Mouse (Mus musculus): ENCODE measurements at regions not wholly inside any gene's neighbourhood (a gene's known extent, or its start where the extent isn't known, plus 50 kb on each side); places are given as distances from the start of the nearest gene placed in this dataset.
A peak's percentile ranks its signal among the peaks of the same experiment; 100 is the strongest.

GRCm38 (mm10) chr15:96865932-96866331 is 166.4 kb upstream of the Slc38a2 start:
- no peaks in the 10 kb centered on the region for H3K36me3 ChIP-seq (ENCODE audit: control insufficient read depth, insufficient read depth, low read length, poor library complexity, severe bottlenecking)
- DNase-seq (ENCODE audit: low read depth, low spot score), result no peak
- no peaks in the 10 kb centered on the region for H3K27me3 ChIP-seq (ENCODE audit: control insufficient read depth, insufficient read depth, low read length, poor library complexity, severe bottlenecking)

- no peaks in the 10 kb centered on the region for H3K36me3 ChIP-seq (ENCODE audit: control insufficient read depth, insufficient read depth, low read length, poor library complexity, severe bottlenecking)
- DNase-seq (ENCODE audit: low read depth, low spot score), result no peak
- H3K27me3 ChIP-seq (ENCODE audit: control insufficient read depth, insufficient read depth, low read length, poor library complexity, severe bottlenecking), result no peaks in the 10 kb centered on the region
Measured at GRCm38 (mm10) chr15:96857709-96858108, 158.2 kb upstream of the Slc38a2 start.

- Histone ChIP-seq H3K27me3 (ENCODE audit: control insufficient read depth, insufficient read depth, low read length, poor library complexity, severe bottlenecking) (no peaks in the 10 kb centered on the region), H3K36me3 (ENCODE audit: control insufficient read depth, insufficient read depth, low read length, poor library complexity, severe bottlenecking) (no peaks in the 10 kb centered on the region)
- DNase-seq (ENCODE audit: low read depth, low spot score), result no peak
Measured at GRCm38 (mm10) chr15:96851970-96852768, 152.6 kb upstream of the Slc38a2 start.

GRCm38 (mm10) chr15:96848150-96848549 is 148.6 kb upstream of the Slc38a2 start:
- peak; percentile 54 for DNase-seq (ENCODE audit: low read depth, low spot score)
- Histone ChIP-seq H3K36me3 (ENCODE audit: control insufficient read depth, insufficient read depth, low read length, poor library complexity, severe bottlenecking) (no peaks in the 10 kb centered on the region), H3K27me3 (ENCODE audit: control insufficient read depth, insufficient read depth, low read length, poor library complexity, severe bottlenecking) (no peaks in the 10 kb centered on the region)

- DNase-seq (ENCODE audit: low read depth, low spot score), result no peak
- H3K27me3 ChIP-seq (ENCODE audit: control insufficient read depth, insufficient read depth, low read length, poor library complexity, severe bottlenecking), result no peaks in the 10 kb centered on the region
- no peaks in the 10 kb centered on the region for H3K36me3 ChIP-seq (ENCODE audit: control insufficient read depth, insufficient read depth, low read length, poor library complexity, severe bottlenecking)
Measured at GRCm38 (mm10) chr15:96845221-96845620, 145.7 kb upstream of the Slc38a2 start.

- H3K27me3 ChIP-seq (ENCODE audit: control insufficient read depth, insufficient read depth, low read length, poor library complexity, severe bottlenecking), result no peaks in the 10 kb centered on the region
- no peak for DNase-seq (ENCODE audit: low read depth, low spot score)
- no peaks in the 10 kb centered on the region for H3K36me3 ChIP-seq (ENCODE audit: control insufficient read depth, insufficient read depth, low read length, poor library complexity, severe bottlenecking)
Measured at GRCm38 (mm10) chr15:96844290-96844689, 144.8 kb upstream of the Slc38a2 start.

DNA sequence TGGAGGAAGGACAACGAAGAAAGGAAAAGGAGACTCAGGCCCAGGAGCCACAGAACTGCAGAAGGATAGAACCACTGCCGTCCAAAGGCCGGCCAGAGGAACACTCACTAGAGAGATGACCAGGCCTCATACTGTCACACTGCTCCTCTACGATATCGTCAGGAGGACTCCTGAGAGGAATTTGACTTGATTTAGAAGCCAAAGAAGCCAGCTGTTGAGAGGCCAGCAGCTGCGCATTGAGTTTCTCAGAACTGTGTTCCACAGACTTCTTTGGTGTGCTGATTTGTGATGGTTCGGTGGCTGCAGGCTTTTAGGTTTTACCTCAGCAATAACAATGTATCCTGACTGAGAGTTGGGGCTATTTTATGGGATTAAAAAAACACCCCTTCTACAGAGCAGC is 144.1 kb upstream of the Slc38a2 start:
- Histone ChIP-seq H3K36me3 (ENCODE audit: control insufficient read depth, insufficient read depth, low read length, poor library complexity, severe bottlenecking) (no peaks in the 10 kb centered on the region), H3K27me3 (ENCODE audit: control insufficient read depth, insufficient read depth, low read length, poor library complexity, severe bottlenecking) (no peaks in the 10 kb centered on the region)
- no peak for DNase-seq (ENCODE audit: low read depth, low spot score)

GRCm38 (mm10) chr15:96842881-96843280 is 143.4 kb upstream of the Slc38a2 start:
- Histone ChIP-seq H3K36me3 (ENCODE audit: control insufficient read depth, insufficient read depth, low read length, poor library complexity, severe bottlenecking) (no peaks in the 10 kb centered on the region), H3K27me3 (ENCODE audit: control insufficient read depth, insufficient read depth, low read length, poor library complexity, severe bottlenecking) (no peaks in the 10 kb centered on the region)
- no peak for DNase-seq (ENCODE audit: low read depth, low spot score)

DNA sequence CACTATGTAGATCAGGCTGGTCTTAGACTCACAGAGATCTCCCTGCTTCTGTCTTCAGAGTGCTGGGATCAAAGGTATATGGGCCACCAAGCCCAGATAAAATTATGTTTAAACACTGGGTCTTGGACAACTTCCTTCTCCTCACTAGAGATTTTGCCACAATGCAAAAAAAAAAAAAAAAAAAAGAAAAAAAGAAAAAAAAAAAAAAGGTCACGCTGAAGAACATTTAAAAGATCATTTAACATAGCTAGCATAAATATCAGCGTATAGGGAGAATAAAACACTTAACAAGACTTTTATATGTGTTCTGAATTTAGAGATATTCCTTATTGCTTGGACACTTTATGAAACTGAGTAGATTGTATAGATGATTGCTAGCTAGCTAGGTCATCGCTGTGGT is 137.1 kb upstream of the Slc38a2 start:
- DNase-seq (ENCODE audit: low read depth, low spot score), result no peak
- Histone ChIP-seq H3K27me3 (ENCODE audit: control insufficient read depth, insufficient read depth, low read length, poor library complexity, severe bottlenecking) (no peaks in the 10 kb centered on the region), H3K36me3 (ENCODE audit: control insufficient read depth, insufficient read depth, low read length, poor library complexity, severe bottlenecking) (no peaks in the 10 kb centered on the region)

DNA sequence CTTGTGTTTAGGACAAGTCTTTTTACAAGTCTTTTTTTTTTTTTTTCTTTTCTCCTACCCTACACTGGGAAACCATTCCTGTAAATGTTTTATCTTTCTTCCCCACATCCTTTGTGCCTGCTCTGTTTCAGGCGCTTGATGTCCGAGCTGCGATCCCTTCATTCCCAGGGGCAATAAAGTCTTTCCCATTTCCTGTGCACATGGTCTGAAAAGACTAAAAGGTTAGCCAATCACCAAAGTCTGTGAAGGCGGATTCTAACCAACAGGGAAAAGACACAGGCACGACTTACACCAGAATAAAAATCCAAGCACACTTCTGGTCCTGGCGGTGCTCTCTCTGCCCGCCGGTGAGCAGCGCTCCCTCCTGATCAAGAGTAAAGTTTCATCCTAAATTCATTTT is 135.3 kb upstream of the Slc38a2 start:
- no peaks in the 10 kb centered on the region for H3K36me3 ChIP-seq (ENCODE audit: control insufficient read depth, insufficient read depth, low read length, poor library complexity, severe bottlenecking)
- no peaks in the 10 kb centered on the region for H3K27me3 ChIP-seq (ENCODE audit: control insufficient read depth, insufficient read depth, low read length, poor library complexity, severe bottlenecking)
- no peak for DNase-seq (ENCODE audit: low read depth, low spot score)

DNA sequence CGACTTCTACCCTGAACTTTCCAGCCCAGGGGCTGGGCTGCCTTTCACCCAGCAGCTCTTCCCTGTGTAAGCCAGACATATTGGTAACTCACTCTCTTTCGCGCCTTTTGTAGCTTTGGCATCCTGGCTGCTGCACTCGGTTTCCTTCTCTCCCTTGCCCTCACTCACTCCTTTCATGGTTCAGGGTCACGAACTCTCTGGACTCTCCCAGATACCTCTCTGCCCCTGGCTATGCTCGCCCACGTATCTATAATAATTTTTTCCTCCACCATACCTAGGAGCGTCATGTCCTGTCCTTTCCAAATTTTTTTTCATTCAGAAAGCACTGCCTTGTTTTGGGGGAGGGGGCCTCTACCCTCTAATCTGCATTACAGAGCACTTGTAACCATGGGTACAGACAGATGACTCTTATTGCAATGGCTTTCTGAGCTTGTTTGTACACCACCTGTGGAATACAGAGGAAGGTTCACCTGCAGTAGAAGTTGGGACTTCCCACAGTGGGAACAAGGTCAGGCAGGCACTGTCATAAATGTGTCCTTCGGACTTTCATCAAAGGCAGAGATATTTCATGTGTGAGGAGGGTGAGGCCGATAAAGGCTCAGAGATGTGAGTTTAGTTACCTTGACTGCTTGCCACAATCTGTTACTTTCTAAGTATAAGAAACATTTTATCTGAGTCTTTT is 134.8 kb upstream of the Slc38a2 start:
- H3K27me3 ChIP-seq (ENCODE audit: control insufficient read depth, insufficient read depth, low read length, poor library complexity, severe bottlenecking), result no peaks in the 10 kb centered on the region
- no peaks in the 10 kb centered on the region for H3K36me3 ChIP-seq (ENCODE audit: control insufficient read depth, insufficient read depth, low read length, poor library complexity, severe bottlenecking)
- no peak for DNase-seq (ENCODE audit: low read depth, low spot score)

DNA sequence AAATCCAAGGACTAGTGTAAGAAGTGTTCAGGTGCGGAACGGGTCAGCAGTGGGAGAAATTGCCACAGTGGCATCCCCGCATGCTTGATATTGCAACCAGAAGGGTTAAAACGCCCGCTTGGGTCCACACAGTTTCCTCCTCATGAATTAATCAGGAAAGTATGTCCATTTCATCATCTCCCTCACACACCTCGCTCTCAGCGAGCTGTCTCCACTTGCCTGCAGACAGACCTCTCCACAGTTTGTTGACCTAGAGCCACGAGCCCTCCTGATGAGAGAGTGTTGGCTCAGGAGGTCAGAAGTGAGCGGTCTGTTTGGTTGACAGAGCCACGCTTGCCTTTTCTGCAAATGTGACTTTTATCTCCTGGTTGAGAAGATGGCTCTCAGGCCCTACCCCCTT is 132.9 kb upstream of the Slc38a2 start:
- no peaks in the 10 kb centered on the region for H3K27me3 ChIP-seq (ENCODE audit: control insufficient read depth, insufficient read depth, low read length, poor library complexity, severe bottlenecking)
- H3K36me3 ChIP-seq (ENCODE audit: control insufficient read depth, insufficient read depth, low read length, poor library complexity, severe bottlenecking), result no peaks in the 10 kb centered on the region
- DNase-seq (ENCODE audit: low read depth, low spot score), result no peak

DNA sequence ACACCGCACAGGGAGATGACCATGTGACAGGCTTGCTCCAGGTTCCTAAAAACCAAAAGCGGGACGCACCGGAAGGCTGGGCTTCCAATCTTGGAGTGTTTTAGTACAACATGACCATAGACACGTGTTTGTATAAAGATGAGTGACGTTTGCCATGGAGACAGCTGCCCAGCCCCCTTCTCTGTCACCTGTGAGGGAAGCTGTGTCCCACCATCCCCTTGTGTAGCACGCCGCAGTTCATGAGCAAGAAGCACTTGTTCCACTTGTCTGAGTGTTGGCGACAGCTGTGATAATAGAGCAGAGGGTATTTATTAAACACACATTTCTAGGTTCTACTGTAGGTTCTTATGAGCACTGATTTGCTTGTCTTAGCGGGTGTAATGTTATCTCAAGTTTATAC is 131.7 kb upstream of the Slc38a2 start:
- no peak for DNase-seq (ENCODE audit: low read depth, low spot score)
- no peaks in the 10 kb centered on the region for H3K27me3 ChIP-seq (ENCODE audit: control insufficient read depth, insufficient read depth, low read length, poor library complexity, severe bottlenecking)
- H3K36me3 ChIP-seq (ENCODE audit: control insufficient read depth, insufficient read depth, low read length, poor library complexity, severe bottlenecking), result no peaks in the 10 kb centered on the region

- Histone ChIP-seq H3K36me3 (ENCODE audit: control insufficient read depth, insufficient read depth, low read length, poor library complexity, severe bottlenecking) (no peaks in the 10 kb centered on the region), H3K27me3 (ENCODE audit: control insufficient read depth, insufficient read depth, low read length, poor library complexity, severe bottlenecking) (no peaks in the 10 kb centered on the region)
- DNase-seq (ENCODE audit: low read depth, low spot score), result no peak
Measured at GRCm38 (mm10) chr15:96830578-96830977, 131.0 kb upstream of the Slc38a2 start.

DNA sequence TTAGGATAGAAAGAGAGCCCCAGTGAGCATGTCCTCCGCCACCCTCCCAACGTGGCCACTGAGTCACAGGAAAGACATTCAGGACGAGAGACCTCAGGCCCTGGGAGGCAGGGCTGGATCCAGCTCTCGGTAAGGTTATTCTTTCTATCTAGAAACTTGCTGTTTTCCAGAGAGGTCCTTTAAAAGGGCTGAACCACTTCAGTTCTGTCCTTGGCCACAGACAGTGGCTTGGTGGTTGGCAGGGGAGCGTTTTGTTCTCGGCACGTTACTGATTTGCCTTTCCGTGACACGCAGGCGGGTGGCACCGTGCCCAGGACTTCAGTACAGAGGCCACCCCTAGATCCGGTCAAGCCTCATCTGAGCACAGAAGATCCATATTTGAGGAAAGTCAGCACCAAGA is 130.4 kb upstream of the Slc38a2 start:
- no peak for DNase-seq (ENCODE audit: low read depth, low spot score)
- H3K27me3 ChIP-seq (ENCODE audit: control insufficient read depth, insufficient read depth, low read length, poor library complexity, severe bottlenecking), result no peaks in the 10 kb centered on the region
- no peaks in the 10 kb centered on the region for H3K36me3 ChIP-seq (ENCODE audit: control insufficient read depth, insufficient read depth, low read length, poor library complexity, severe bottlenecking)
